Mouse (Mus musculus): ENCODE results near the gene Zfp986. TPM values are rescaled to one million over a fixed set of nuclear protein-coding genes. Genes with fewer than 3 reads are reported as not detected.

Zfp986 gene
- polyA plus RNA-seq, 1 experiment from 2014 or later, result not detected

Other genes with a start within 250 kb of the Zfp986 start
- 0.06 TPM in 1 of 2 replicates, not detected in the other for gene Zfp980, start 198.1 kb upstream of the Zfp986 start, polyA plus RNA-seq (2015; fragmentation: Nextera tagmentation; extraction: Ambion mirVana)
- not detected in 2 replicates for gene Zfp987, start 228.5 kb downstream of the Zfp986 start, polyA plus RNA-seq (2015; fragmentation: Nextera tagmentation; extraction: Ambion mirVana)

Measured in forebrain, embryonic 15.5 days (tissue).